Mouse (Mus musculus) testis, postnatal 14 days (tissue): ENCODE results near the gene Guk1.
A peak's percentile ranks its signal among the peaks of the same experiment; 100 is the strongest.

Source experiments
- DNase-seq: peaks from one replicate; pipeline ENCODE4 v3.0.0; 2021; ENCODE audit warnings: low spot score

Gene Guk1

DNA sequence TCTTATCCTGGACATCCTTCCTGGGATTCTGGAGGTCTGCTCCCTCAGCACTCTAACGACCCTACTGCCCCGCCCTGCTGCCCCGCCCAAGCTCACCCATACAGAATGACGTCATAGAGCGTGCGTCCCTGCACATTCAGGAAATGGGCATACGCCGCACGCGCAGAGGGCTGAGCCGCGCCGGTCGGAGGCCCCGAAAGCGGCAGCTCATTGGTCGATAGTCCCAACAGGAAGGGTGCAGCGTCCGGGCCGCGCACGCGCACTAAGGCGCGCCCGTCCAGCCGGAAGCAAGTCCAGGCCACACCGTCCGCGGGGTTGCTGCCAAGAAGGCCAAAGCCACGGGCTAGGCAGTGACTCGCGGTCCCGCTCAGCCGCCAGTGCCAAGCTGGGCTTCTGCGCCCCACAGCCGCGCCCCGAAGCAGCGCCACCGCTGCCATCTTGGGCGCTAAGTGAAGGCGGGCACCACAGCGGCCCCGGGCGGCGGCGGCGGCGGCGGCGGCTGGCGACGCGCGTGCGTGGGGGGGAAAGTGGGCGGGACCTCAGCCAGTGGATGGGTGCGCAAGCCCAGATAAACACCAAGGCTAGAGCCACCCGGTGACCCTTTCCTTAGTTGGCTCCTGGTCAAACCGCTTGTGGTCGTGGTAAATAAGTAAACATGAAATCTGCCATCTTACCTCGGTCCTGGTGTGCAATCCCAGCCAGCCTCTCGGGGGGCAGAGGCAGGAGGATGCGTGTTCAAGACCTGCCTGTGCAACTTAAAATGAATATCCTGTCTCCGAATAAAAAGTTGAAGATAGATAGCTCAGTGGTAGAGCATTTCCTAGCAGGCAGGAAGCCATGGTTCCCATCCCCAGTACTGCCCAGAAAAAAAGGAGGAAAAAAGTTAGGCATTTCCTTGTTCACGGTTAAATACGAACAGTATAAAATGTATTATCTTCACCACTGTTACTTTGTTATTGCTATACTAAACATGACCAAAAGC lies 28.5 kb downstream of the Guk1 start, which contains the start of gene Iba57:
Gene Iba57, minus strand, starts transcription at position 485 of the 982 bp plus-strand sequence.
- peak; percentile 99 for DNase-seq

DNA sequence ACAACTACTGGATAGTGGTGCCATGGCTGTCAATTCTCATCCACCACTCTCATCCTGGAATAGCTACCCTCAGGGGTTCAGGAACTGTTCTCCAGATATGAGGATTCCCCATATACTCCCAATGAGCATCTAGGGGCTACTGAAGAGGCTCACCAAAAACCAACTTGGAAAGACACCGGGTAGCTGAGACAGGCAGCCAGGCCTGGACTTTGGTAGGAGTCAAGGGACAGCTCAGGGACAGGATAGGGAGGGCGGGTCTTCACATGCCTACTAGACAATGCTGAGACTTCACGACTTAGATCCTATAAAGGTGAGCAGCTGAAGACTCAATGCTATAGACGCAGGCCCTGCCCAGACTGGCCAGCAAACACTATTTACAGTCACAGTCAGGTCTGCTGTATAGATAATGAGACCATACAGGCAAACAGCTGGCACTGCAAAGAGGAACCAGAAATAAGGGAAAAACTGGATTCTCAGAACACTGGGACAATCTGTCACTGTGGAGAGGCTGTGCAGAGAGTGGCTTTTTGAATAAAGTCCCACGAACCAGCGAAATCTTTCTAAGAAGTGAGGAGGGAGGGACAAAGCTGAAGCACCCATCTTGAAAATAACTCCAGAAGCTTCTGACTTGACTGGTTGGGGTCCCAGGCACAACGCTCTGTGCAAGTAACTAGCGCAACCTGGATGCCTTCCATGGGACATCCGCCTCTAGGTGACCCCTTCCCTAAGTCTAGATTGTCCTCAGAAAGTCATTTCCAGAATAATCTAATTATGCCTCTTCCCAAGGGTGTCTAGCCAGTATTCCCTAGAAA lies 29.4 kb downstream of the Guk1 start:
- no peak for DNase-seq

- DNase-seq = no peak
Measured at GRCm38 (mm10) chr11:59161398-59161797, 30.6 kb downstream of the Guk1 start.

GRCm38 (mm10) chr11:59159558-59159957 lies 32.5 kb downstream of the Guk1 start:
- no peak for DNase-seq

GRCm38 (mm10) chr11:59159099-59159498 lies 32.9 kb downstream of the Guk1 start:
- no peak for DNase-seq

DNA sequence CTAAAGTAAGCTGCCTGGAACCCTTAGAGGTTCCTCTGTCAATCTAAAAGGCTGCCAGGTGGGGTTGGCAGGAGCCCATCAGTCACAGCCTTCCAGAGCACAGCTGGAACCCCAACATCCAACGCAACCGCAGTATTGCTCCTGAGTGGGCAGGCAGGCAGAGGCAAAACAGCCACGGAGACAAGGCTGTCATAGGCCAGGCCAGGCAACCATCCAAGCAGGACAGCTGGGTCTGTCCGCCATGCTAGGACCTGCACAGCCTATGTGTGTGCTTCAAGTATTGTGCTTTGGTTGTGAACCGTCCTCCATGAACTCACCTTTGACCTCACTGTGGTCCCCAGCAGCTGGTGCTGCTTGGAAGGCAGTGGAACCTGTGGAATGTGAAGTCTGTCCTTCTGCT lies 36.1 kb downstream of the Guk1 start:
- DNase-seq = no peak

DNA sequence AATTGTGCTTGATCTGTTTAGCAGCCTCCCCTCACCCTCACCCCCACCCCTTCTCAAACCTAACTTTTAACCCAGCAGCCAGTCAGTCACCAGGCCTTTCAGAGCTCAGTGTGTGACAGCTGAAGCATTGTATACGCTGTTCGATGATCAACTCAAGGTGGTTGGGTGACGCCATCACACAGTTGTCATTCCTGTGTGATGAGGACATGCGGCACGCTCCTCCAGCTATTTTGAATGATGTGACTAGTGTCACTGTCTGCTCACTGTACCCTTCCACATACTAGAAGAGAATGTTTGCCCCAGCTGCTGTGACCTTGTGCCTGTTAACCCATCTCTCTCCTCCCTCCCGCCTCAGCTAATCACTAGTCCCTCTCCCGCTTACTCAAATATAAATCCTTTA lies 37.8 kb downstream of the Guk1 start:
- DNase-seq = no peak

DNA sequence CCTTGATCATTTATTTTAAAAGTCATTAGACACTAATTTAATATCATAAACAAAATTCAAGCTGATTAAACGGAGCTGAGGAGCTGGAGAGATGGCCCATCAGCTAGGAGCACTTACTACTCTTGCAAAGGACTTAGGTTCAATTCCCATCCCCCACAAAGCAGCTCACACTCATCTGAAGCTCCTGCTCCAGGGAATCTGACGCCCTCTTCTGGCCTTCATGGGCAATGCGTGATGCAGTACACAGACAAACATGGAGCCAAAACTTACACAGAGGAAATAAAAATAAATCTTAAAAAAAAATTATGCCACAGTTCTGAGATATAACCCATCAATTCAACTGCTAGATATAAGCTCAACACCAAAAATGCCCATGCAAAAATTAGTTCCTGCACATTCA lies 40.3 kb downstream of the Guk1 start:
- DNase-seq = no peak

- DNase-seq = no peak
Measured at GRCm38 (mm10) chr11:59149302-59149701, 42.7 kb downstream of the Guk1 start.

DNA sequence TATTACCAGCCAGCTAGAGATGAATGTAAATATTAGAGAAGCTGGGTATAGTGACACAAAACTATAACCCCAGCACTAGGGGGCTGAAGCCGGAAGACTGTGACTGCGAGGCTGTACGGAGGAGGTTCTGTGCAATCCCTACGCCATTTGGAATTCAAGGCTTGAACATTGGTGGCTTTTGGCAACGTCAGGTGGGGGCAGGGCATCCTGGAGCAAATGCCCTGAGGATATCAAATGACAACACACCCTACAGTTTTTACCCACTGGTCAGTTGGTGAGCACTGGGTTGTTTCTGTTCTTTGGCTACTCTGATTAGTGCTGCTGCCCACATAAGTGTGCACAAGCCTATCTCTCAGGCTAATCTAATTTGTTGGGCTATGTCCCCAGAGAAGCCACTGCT lies 49.0 kb downstream of the Guk1 start:
- no peak for DNase-seq

GRCm38 (mm10) chr11:59141772-59142370 lies 50.1 kb downstream of the Guk1 start:
- DNase-seq = no peak

DNA sequence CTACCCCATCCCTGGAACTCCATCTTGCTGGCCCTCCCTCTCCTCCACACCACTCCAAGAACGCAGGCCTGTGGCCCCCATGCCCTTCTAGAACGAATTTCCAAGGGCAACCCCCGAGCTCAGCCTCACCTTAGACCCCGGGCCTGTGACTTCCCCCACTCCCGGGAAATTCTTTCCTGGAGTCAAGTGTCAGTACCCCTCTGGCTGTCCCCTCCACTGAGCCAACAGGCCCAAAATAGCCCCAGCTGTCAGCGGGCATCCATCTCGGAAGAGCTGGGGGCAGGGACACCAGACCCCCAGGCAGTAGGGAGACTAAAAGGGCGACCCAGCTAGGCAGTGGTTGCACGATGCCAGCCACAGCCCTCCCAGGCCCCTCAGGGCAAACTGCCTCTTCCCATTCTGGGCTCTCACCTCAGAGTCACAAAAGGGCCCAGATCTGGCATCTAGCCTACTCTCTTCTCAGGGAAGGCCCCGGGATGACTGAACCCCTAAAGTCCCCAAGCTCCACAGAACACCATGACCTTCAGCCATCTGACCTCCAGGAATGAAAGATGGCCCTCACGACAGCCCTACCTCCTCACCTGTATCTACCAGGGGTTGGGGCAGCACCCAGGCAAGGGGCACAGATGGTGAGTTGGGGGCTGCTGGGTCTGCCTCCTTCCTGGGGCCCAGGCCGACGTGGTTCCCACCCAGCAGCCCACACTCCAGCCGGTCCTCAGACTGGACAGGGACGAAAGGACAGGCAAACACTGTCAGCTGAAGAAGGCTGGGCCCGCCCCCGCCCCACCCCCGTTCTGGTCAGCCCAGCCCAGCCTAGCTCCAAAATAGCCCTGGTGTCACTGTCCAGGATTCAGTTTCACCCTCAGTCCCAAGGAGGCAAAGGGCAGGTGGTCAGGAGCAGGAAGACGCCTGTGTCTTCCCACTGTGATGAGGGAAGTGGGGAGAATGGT lies 53.2 kb downstream of the Guk1 start:
- DNase-seq = no peak

- DNase-seq = no peak
Measured at GRCm38 (mm10) chr11:59136994-59137706, 54.9 kb downstream of the Guk1 start.

DNA sequence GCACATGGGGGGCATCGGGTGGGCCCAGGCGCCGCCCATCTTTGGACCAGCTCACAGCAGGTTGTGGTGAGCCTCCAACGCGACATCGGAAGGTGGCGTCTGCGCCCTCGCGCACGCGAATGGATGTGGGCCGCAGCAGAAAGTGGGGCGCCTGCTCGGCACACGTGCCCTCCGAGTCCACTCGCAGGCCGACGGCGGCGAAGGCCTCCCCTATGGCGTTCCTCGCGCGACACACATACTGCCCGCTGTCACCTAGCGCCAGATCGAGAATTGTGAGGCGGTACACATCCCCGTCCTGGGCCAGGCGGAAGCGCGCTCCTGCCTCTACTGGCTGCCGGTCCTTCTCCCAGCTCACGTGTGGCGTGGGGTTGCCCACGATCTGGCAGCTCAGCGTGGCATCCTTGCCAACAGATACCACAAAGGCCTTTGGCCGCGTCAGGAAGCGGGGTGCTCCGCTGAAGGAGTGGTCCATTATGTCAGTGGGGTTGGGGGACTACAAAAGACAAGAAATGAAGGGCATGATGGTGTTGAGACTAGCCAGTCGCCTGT lies 56.0 kb downstream of the Guk1 start, which contains the start of gene Obscn:
Gene Obscn, minus strand, starts transcription at position 499 of the 549 bp plus-strand sequence.
- no peak for DNase-seq

- peak; percentile 57 for DNase-seq
Measured at GRCm38 (mm10) chr11:59135051-59135820, 56.8 kb downstream of the Guk1 start.

DNA sequence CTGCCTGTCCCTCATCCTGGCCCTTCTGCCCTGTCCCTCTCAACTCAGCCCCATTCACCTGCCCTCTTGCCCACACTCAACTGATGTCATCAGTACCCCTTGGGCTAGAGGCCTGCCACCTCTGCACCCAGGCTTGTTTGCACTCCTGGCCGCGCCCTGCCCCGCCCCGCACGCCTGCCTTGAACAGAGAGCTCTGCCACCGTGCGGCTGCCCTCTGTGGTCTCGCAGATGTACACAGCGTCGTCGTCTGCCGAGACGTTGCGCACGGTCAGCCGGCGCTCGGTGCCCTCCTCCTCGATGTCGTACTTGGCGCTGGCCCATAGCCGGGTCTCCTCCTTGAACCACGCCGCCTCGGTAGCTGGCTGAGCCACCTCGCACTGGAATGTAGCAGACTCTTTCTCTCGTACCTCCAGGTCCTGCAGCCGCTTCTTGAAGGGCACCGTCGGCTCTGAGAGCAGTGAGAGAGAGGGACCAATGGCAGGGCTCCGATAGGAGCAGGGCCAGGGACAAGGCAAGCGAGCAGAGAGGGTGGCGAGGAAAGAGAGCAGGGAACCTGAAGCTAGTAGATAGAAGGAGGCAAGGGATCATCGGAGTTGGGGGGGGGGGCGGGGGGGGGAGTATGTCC lies 57.5 kb downstream of the Guk1 start:
- DNase-seq = no peak
